Mouse (Mus musculus) ES-E14 (cell line): Measurements from ENCODE around the gene Cryga. TPM values are rescaled to one million over a fixed set of nuclear protein-coding genes. Genes with fewer than 3 reads are reported as not detected.

ENCODE experiments used
- DNase-seq: peaks from one replicate; pipeline ENCODE4 v3.0.0-alpha.2; 2013; ENCODE audit warnings: low read depth, low spot score
- H3K27ac ChIP-seq: 2 replicates; pipeline ENCODE4 v1.5.1; 2012; ENCODE audit warnings: low read depth, mild to moderate bottlenecking, low read length, moderate library complexity, mixed read lengths; ENCODE audit not compliant: poor library complexity, insufficient read depth, severe bottlenecking
- H3K36me3 ChIP-seq: 2 replicates; pipeline ENCODE4 v1.6.1; 2012; ENCODE audit warnings: mild to moderate bottlenecking, low read length, moderate library complexity, mixed read lengths; ENCODE audit not compliant: control insufficient read depth, poor library complexity, insufficient read depth, severe bottlenecking
- H3K4me1 ChIP-seq, 2 experiments: fragments of 150-350 bp in 1 of 2; sonication (generic) in 1 of 2; 2 replicates each; pipeline ENCODE4 v1.6.1; 2012; ENCODE audit warnings: low read length in 2 of 2, mild to moderate bottlenecking in 1 of 2, mixed read lengths in 1 of 2; ENCODE audit not compliant: control insufficient read depth in 2 of 2, insufficient read depth in 2 of 2, poor library complexity in 1 of 2
- H3K4me3 ChIP-seq, 2 experiments: fragments of 150-350 bp in 1 of 2; sonication (generic) in 1 of 2; 2 replicates each; pipeline ENCODE4 v1.5.1; 2012; ENCODE audit warnings: low read length in 2 of 2, low read depth in 1 of 2, mild to moderate bottlenecking in 1 of 2, mixed read lengths in 1 of 2; ENCODE audit not compliant: insufficient read depth in 1 of 2, poor library complexity in 1 of 2, severe bottlenecking in 1 of 2
- H3K9ac ChIP-seq: 2 replicates; pipeline ENCODE4 v1.6.1; 2012; ENCODE audit warnings: low read depth, mild to moderate bottlenecking, low read length, mixed read lengths; ENCODE audit not compliant: poor library complexity, insufficient read depth, severe bottlenecking
- H3K9me3 ChIP-seq: fragments of 150-350 bp; sonication (generic); 2 replicates; pipeline ENCODE4 v1.6.1; 2012; ENCODE audit warnings: low read depth, mild to moderate bottlenecking, low read length; ENCODE audit not compliant: control insufficient read depth, insufficient read depth
- CHD2 ChIP-seq: IDR thresholded peaks from 2 replicates; pipeline ENCODE4 v1.6.1; 2014; ENCODE audit warnings: mild to moderate bottlenecking, low read depth, low read length, inconsistent platforms
- HCFC1 ChIP-seq: IDR thresholded peaks from 2 replicates; pipeline ENCODE4 v1.6.1; 2012; ENCODE audit warnings: low read length, inconsistent platforms, borderline replicate concordance; ENCODE audit not compliant: insufficient read depth
- MAFK ChIP-seq: IDR thresholded peaks from 2 replicates; pipeline ENCODE4 v1.6.1; 2014; ENCODE audit warnings: mild to moderate bottlenecking, low read depth, low read length, inconsistent platforms; ENCODE audit not compliant: insufficient read depth
- ZC3H11A ChIP-seq: IDR thresholded peaks from 2 replicates; pipeline ENCODE4 v1.6.1; 2012; ENCODE audit warnings: low read depth, mild to moderate bottlenecking, inconsistent platforms, low read length, borderline replicate concordance
- ZNF384 ChIP-seq: IDR thresholded peaks from 2 replicates; pipeline ENCODE4 v1.6.1; 2012; ENCODE audit warnings: low read depth, low read length, inconsistent platforms
- in situ Hi-C, 2 experiments: fragments of 600-800 bp; cut with MboI; formaldehyde crosslinking; loops; one replicate each; pipeline ENCODE4 v1.15.1; 2025; ENCODE audit warnings: low sequenced_read_pairs in 2 of 2, inconsistent platforms in 1 of 2; ENCODE audit not compliant: unreplicated experiment in 2 of 2
- total RNA-seq: library from RNA; depleted of rRNA; stranded (reverse); fragments of 300-350 nt; gene quantifications from 2 replicates; pipeline ENCODE4 v1.2.3, GENCODE M21; 2012

The Cryga gene
- total RNA-seq, 1 experiment: 2.3 TPM

DNA sequence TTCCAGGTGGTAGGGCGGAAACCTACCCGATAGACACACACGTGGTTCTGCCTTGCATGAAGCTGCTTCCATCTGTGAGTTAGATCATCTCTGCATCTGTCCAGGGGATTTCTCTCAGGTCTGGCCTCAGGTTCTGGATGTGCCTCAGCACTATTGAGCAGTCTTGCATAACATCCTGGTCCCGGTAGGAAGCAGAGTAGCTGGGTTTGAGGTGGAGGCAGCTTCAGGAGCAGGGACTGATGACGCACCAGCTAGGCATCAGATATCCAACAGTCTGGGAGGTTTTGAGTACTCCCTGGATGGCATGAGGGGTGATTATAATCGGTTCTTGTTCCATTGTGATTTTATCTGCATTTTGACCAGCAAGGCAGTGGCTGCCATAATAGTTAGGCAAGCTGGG lies 34.4 kb upstream of the Cryga start:
- Histone ChIP-seq H3K27ac (no peak overlapping the region), H3K9me3 (no peaks in the 10 kb centered on the region), H3K9ac (no peak overlapping the region), H3K4me1 (no peaks in the 10 kb centered on the region), H3K4me3 (no peak overlapping the region), H3K36me3 (no peaks in the 10 kb centered on the region)
- in situ Hi-C loops: no loop called here
- DNase-seq: no peak
- TF ChIP-seq ZNF384 (no peak), HCFC1 (no peak), ZC3H11A (no peak), MAFK (no peak), CHD2 (no peak)

DNA sequence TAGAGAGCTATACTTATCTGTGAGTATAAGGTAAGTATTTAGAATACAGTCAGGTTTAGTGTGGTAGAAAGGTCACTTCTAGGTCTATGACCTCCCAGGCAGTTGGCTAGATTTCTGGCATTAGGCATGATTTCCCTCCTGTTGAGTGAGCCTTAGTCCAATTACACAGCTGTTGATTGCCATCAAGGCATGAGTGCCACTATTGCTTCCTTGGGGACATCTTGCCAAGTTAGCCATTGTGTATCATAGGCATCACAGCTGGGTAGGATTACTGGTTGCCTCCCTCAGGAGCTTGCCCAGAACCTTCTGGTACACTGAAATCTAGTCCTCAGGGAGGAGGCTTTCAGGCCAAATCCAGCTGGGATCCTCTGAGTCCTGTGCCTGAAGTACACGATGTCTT lies 29.7 kb upstream of the Cryga start:
- Histone ChIP-seq H3K27ac (no peak overlapping the region), H3K4me1 (no peaks in the 10 kb centered on the region), H3K9ac (no peak overlapping the region), H3K4me3 (no peak overlapping the region), H3K9me3 (no peaks in the 10 kb centered on the region), H3K36me3 (no peaks in the 10 kb centered on the region)
- in situ Hi-C loops: no loop called here
- TF ChIP-seq CHD2 (no peak), HCFC1 (no peak), ZNF384 (no peak), MAFK (no peak), ZC3H11A (no peak)
- DNase-seq: no peak

GRCm38 (mm10) chr1:65131671-65132070 lies 28.5 kb upstream of the Cryga start:
- Histone ChIP-seq H3K27ac (no peak overlapping the region), H3K4me3 (no peak overlapping the region), H3K36me3 (no peaks in the 10 kb centered on the region), H3K4me1 (no peaks in the 10 kb centered on the region), H3K9ac (no peak overlapping the region), H3K9me3 (no peaks in the 10 kb centered on the region)
- in situ Hi-C loops: no loop called here
- DNase-seq: no peak
- TF ChIP-seq ZC3H11A (no peak), MAFK (no peak), ZNF384 (no peak), HCFC1 (no peak), CHD2 (no peak)

GRCm38 (mm10) chr1:65130226-65130625 lies 27.1 kb upstream of the Cryga start:
- Histone ChIP-seq H3K4me1 (no peaks in the 10 kb centered on the region), H3K9ac (no peak overlapping the region), H3K4me3 (no peak overlapping the region), H3K27ac (no peak overlapping the region), H3K36me3 (no peaks in the 10 kb centered on the region), H3K9me3 (no peaks in the 10 kb centered on the region)
- no peak for DNase-seq
- in situ Hi-C loops: no loop called here
- TF ChIP-seq HCFC1 (no peak), MAFK (no peak), ZC3H11A (no peak), ZNF384 (no peak), CHD2 (no peak)

DNA sequence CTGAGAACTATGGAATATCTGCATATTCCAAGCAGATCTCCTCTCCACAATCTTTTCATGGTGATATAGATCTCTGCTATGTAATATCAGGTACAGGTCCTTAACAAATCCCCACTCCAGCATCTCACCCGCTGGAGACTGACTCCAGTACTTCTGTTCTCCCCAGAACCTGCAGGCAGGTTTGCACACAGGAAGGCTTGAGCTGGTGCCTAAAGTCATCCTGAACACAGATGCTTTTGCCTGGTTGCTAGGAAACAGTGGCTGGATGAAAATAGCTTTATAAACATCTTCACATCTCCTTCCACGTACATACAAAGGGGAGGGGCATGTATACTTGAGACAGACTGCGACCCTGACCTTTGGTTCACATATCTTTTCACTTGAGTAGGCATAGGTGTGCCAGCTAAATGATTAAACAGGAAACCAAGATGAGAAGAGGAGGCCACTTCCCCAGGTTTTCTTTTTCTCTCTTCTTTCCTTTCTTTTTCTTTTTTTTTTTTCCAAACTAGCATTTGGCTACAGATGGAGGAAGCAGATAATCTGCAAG lies 26.5 kb upstream of the Cryga start:
- Histone ChIP-seq H3K9me3 (no peaks in the 10 kb centered on the region), H3K4me1 (no peaks in the 10 kb centered on the region), H3K9ac (no peak overlapping the region), H3K27ac (no peak overlapping the region), H3K4me3 (no peak overlapping the region), H3K36me3 (no peaks in the 10 kb centered on the region)
- no peak for DNase-seq
- in situ Hi-C loops: no loop called here
- TF ChIP-seq MAFK (no peak), CHD2 (no peak)
